Mouse (Mus musculus) cerebellum, adult 2 months (tissue): Measurements from ENCODE around the gene Dock1.

ENCODE experiments used
- CTCF ChIP-seq: fragments of 200-500 bp; IDR thresholded peaks from 2 replicates; pipeline ENCODE4 v1.5.1; 2011; ENCODE audit warnings: low read depth, mild to moderate bottlenecking, control low read depth, low read length, moderate library complexity, borderline replicate concordance; ENCODE audit not compliant: insufficient read depth
- POLR2A ChIP-seq: fragments of 200-500 bp; IDR thresholded peaks from 2 replicates; pipeline ENCODE4 v1.6.1; 2011; ENCODE audit warnings: low read length, control low read depth, borderline replicate concordance; ENCODE audit not compliant: insufficient read depth

DNA sequence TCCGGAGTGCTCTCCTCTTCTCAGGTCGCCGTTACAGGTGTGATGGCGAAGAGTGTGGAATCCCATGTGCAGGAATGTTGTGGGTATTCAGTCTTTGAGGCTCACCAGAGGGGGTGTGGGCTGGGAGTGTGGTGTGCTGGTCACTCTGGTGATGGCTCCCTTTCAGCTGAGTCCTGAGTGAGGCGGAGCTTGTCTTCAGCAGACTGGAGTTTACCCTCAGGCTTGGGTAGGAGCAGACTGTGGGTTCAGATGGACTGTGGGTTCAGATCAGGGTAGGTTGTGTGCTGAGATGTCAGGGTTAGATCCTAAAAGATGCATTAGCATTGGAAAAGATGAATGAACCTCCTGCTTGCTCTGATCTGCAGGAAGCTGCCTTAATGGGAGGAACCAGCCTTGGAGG is 29.5 kb downstream of the Dock1 start:
- TF ChIP-seq CTCF (no peak), POLR2A (no peak)
